Mouse (Mus musculus) heart, embryonic 16.5 days (tissue): ENCODE results near the gene Man1b1. TPM values are rescaled to one million over a fixed set of nuclear protein-coding genes. Genes with fewer than 3 reads are reported as not detected.

Experiments
- ATAC-seq: fragments of 200-750 bp; cut with Nextera tagmentation; replicated peaks from 2 replicates; pipeline ENCODE4 v1.8.0; 2017; ENCODE audit warnings: moderate number of reproducible peaks; ENCODE audit not compliant: insufficient read depth, low FRiP score; ENCODE audit errors: extremely low read depth
- H3K27ac ChIP-seq: fragments of 300-500 bp; sonication (generic); 2 replicates; pipeline ENCODE4 v1.5.1; 2014; ENCODE audit warnings: mild to moderate bottlenecking, low read length, control low read depth, moderate library complexity
- H3K27me3 ChIP-seq: fragments of 300-500 bp; sonication (generic); 2 replicates; pipeline ENCODE4 v1.6.1; 2014; ENCODE audit warnings: low read length, mixed read lengths; ENCODE audit not compliant: control insufficient read depth, insufficient read depth
- H3K36me3 ChIP-seq: fragments of 300-500 bp; sonication (generic); 2 replicates; pipeline ENCODE4 v1.6.1; 2014; ENCODE audit not compliant: control insufficient read depth, insufficient read depth
- H3K4me1 ChIP-seq: fragments of 300-500 bp; sonication (generic); 2 replicates; pipeline ENCODE4 v1.6.1; 2014; ENCODE audit warnings: low read length, mixed read lengths; ENCODE audit not compliant: control insufficient read depth, insufficient read depth
- H3K4me2 ChIP-seq: fragments of 300-500 bp; sonication (generic); 2 replicates; pipeline ENCODE4 v1.6.1; 2014; ENCODE audit warnings: low read depth, mild to moderate bottlenecking, control low read depth, low read length
- H3K4me3 ChIP-seq: fragments of 300-500 bp; sonication (generic); 2 replicates; pipeline ENCODE4 v1.5.1; 2014; ENCODE audit warnings: mild to moderate bottlenecking, control low read depth, low read length
- H3K9ac ChIP-seq: fragments of 300-500 bp; sonication (generic); 2 replicates; pipeline ENCODE4 v1.6.1; 2014; ENCODE audit warnings: low read length, control low read depth
- H3K9me3 ChIP-seq: fragments of 300-500 bp; sonication (generic); replicated peaks from 2 replicates; pipeline ENCODE4 v1.6.1; 2016; ENCODE audit warnings: low read length; ENCODE audit not compliant: control insufficient read depth
- WGBS: fragments of 180-500 bp; shearing (Covaris S2); extraction: QIAGEN DNeasy Blood & Tissue Kit; methylation state at CpG from one replicate; pipeline ENCODE4 v1.1.7; 2014; 5-methylcytosine and 5-hydroxymethylcytosine counted together
- polyA plus RNA-seq: library from polyadenylated mRNA; unstranded; fragments of >200 nt; fragmentation: Nextera tagmentation; extraction: Ambion mirVana; gene quantifications from 2 replicates; pipeline ENCODE4 v1.2.1, GENCODE M21; 2015

The Man1b1 gene
- polyA plus RNA-seq, 1 experiment from 2014 or later: 28.4 TPM

DNA sequence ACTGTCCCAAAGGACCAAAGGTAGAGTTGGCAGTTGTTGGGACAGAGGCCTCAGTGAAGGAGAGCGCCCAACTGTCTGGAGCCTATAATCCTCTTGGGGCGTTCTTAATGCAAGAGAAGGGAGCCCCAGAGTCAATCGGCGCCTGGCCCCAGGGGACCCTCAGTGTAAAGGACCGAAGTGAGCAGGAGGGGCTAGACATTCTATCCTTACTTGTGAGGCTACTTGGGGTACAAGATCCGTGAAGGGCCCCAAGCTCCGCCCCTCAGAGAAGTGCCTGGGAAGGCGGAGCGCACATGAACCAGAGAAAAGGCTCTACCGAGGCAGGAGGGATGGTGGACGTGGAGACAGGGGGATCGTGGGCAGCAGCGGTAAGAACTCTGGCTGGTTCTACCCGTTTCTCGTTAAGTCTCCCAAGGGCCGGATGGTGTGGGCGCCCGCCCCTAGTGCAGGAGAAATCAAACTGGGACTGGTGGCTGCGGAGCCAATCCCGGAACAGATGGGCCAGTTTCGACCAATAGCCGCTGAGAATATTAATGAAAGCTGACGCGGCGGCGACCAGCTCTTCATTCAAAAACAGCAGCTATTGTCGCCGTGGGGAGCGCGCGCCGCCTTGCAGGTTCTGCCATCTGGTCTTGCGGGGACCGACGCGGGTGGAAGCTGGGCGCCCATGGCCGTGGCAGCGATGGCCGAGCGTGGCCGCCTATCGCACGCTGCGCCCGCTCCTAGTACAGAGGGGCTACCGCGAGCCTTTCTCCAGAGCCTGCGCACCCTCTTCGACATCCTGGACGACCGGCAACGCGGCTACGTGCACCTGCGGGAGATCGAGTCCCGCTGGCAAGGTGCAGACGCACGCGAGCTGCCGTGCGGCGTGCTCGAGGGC, 39.9 kb downstream of the Man1b1 start, which contains the start of gene Sapcd2:
Sapcd2 (plus strand) TSS at position 558 of the 880 bp plus-strand sequence.
- peak within 1 kb of the TSS; percentile 66 for H3K4me3 ChIP-seq
- H3K27me3 ChIP-seq: peaks cover 2% of the 10 kb centered on the region
- H3K4me2 ChIP-seq: peak within 1 kb of the TSS; percentile 89
- H3K9ac ChIP-seq: peak within 1 kb of the TSS; percentile 72
- peak; percentile 93 for ATAC-seq
- peaks cover 2% of the 10 kb centered on the region; the same call in 1 of the 2 replicates for H3K36me3 ChIP-seq
- peak within 1 kb of the TSS; percentile 60; the same call in 1 of the 2 replicates for H3K27ac ChIP-seq
- peaks cover 16% of the 10 kb centered on the region for H3K4me1 ChIP-seq
- no peaks in the 10 kb centered on the region for H3K9me3 ChIP-seq
- 1% methylated on average over 64 of the region's 65 CpGs for WGBS

GRCm38 (mm10) chr2:25372644-25373391, 40.7 kb downstream of the Man1b1 start:
- peaks cover 2% of the 10 kb centered on the region; the same call in 1 of the 2 replicates for H3K36me3 ChIP-seq
- no peak for ATAC-seq
- H3K27ac ChIP-seq: no peak overlapping the region
- H3K9ac ChIP-seq: peak overlapping the region; percentile 64
- H3K4me2 ChIP-seq: peak overlapping the region; percentile 89
- H3K27me3 ChIP-seq: peaks cover 2% of the 10 kb centered on the region
- peak overlapping the region; percentile 66 for H3K4me3 ChIP-seq
- WGBS: 2% methylated on average over 42 of the region's 42 CpGs
- H3K9me3 ChIP-seq: no peaks in the 10 kb centered on the region
- H3K4me1 ChIP-seq: peaks cover 16% of the 10 kb centered on the region

DNA sequence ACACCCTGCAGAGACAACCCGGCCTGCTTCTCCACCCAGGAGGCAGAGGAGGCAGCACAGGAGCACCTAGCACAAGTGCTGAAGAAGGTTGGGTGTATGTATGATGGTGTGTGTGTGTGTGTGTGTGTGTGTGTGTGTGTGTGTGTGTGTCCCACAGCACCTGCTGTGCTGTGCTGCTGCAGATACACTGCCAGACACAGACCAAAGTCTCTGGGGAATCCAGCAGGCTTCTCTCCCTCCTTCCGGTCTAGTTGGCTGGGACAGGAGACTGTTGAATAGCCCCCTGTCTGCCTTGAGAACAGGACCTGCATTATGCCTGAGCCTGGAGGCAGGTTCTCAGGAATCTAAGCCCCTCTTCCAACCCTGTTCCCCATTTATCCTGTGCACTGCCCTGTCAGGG, 41.3 kb downstream of the Man1b1 start:
- Histone ChIP-seq H3K4me3 (peak overlapping the region; percentile 66), H3K27ac (no peak overlapping the region), H3K36me3 (peaks cover 2% of the 10 kb centered on the region; the same call in 1 of the 2 replicates), H3K4me2 (peak overlapping the region; percentile 89), H3K9ac (peak overlapping the region; percentile 64), H3K9me3 (no peaks in the 10 kb centered on the region), H3K27me3 (peaks cover 2% of the 10 kb centered on the region), H3K4me1 (peaks cover 16% of the 10 kb centered on the region)
- ATAC-seq: no peak
- WGBS: 46% methylated on average over 2 of the region's 2 CpGs

- Histone ChIP-seq H3K9ac (no peak overlapping the region), H3K4me3 (no peak overlapping the region), H3K36me3 (peaks cover 2% of the 10 kb centered on the region; the same call in 1 of the 2 replicates), H3K27ac (no peak overlapping the region), H3K9me3 (no peaks in the 10 kb centered on the region), H3K4me1 (peaks cover 14% of the 10 kb centered on the region), H3K4me2 (no peak overlapping the region), H3K27me3 (no peaks in the 10 kb centered on the region; the same call in 1 of the 2 replicates)
- ATAC-seq: no peak
- 55% methylated on average over 4 of the region's 4 CpGs for WGBS
Observed at GRCm38 (mm10) chr2:25376589-25376988, 44.5 kb downstream of the Man1b1 start.

- no peak overlapping the region for H3K27ac ChIP-seq
- WGBS: 50% methylated on average over 5 of the region's 5 CpGs
- no peak overlapping the region for H3K4me2 ChIP-seq
- no peaks in the 10 kb centered on the region for H3K4me1 ChIP-seq
- no peak overlapping the region for H3K4me3 ChIP-seq
- H3K9me3 ChIP-seq: no peaks in the 10 kb centered on the region
- H3K9ac ChIP-seq: no peak overlapping the region
- no peaks in the 10 kb centered on the region for H3K36me3 ChIP-seq
- no peak for ATAC-seq
- H3K27me3 ChIP-seq: 0 out of 2 replicates have a peak, but pooled peaks cover 2% of the 10 kb centered on the region
Observed at GRCm38 (mm10) chr2:25384492-25384891, 52.4 kb downstream of the Man1b1 start.

DNA sequence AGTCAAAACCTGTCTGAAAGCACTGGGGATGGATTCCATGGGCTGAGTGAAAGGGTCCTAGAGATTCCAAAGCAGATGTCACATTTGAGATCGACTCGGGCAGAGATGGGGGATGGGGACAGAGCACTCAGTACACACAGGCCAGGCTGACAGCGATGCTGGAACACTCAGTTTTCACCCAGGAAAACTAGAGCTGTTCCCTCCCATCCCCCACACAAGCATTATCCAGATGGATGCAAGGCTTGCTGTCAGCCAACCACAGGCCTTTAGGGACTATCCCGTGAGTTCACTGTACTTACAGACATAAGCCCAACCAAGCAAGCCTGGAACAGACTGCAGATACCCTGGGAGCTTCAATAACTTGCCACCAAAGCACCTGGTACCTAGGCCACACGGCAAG, 59.1 kb downstream of the Man1b1 start:
- H3K9ac ChIP-seq: no peak overlapping the region
- no peak overlapping the region for H3K27ac ChIP-seq
- 66% methylated on average over 5 of the region's 5 CpGs for WGBS
- peaks cover 19% of the 10 kb centered on the region for H3K27me3 ChIP-seq
- H3K4me3 ChIP-seq: no peak overlapping the region
- no peak overlapping the region for H3K4me2 ChIP-seq
- no peaks in the 10 kb centered on the region for H3K36me3 ChIP-seq
- no peak for ATAC-seq
- no peaks in the 10 kb centered on the region for H3K9me3 ChIP-seq
- H3K4me1 ChIP-seq: peaks cover 6% of the 10 kb centered on the region; the same call in 1 of the 2 replicates

DNA sequence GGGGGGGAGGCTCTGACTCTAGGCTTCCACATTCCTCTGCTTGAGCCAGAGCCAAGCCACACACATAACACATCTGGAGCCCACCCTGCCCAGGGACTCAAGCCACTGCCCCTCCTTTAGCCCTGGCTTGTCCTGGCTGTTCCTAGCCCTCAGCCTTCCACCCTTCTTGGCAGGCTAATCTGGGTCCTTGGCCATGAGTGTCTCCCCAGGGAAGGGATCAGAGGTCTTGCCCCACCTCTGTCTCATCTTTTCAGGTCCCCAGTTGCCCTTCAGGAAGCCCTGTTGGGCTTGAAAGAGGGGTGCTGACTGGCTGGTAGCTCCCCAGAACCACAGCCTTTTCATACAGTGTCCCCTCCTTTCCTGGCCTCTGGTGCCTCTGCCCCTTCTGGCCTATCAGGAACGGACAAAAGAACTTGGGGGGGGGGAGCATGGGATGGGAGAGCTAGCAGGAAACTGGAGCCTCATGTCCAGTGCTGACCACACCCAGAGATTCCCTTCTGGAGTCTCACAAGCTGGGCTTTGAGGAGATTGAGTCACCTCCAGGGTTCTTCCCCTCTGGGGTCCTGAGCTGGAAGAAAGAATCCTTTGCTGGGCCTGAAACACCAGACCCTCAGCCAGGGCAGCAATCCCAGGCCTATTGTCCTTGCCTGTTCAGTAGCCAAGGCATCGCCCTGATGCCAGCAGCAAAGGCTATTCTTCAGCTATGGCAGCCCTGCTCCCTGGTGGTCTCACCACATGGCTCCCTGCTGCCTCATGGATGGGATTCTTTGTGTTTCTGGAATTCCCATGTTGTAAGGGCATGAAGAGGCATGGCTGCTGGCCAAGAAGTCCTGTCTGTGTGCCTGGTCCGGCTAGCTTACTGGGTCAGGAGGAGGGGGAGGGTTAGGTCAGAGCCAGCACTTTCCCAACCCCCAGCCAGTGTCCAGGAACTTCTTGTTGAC, 62.4 kb downstream of the Man1b1 start:
- H3K4me2 ChIP-seq: no peak overlapping the region
- ATAC-seq: no peak
- no peak overlapping the region for H3K9ac ChIP-seq
- H3K4me1 ChIP-seq: peaks cover 6% of the 10 kb centered on the region; the same call in 1 of the 2 replicates
- no peak overlapping the region for H3K4me3 ChIP-seq
- 34% methylated on average over 3 of the region's 3 CpGs for WGBS
- H3K27me3 ChIP-seq: peaks cover 50% of the 10 kb centered on the region
- no peak overlapping the region for H3K27ac ChIP-seq
- no peaks in the 10 kb centered on the region for H3K9me3 ChIP-seq
- no peaks in the 10 kb centered on the region for H3K36me3 ChIP-seq
